Mouse (Mus musculus) right cerebral cortex, adult 18-20 months (tissue): Measurements from ENCODE around the gene Heph.
"Not testable (repeated sequence)": the region's sequence is repeated elsewhere in the genome, so short reads cannot be mapped to it uniquely, and the experiment has no call there.

Experiments used
- DNase-seq: peaks from one replicate; pipeline ENCODE4 v3.0.0; 2022; ENCODE audit warnings: mixed read lengths

The Heph gene

GRCm38 (mm10) chrX:96455149-96455548 is at the start of gene Heph:
TSS of gene Heph (plus strand) at chrX:96455359.
- DNase-seq = no peak

- DNase-seq = not testable (repeated sequence)
Observed at GRCm38 (mm10) chrX:96415351-96415750, 39.8 kb upstream of the Heph start.

GRCm38 (mm10) chrX:96416970-96417369 is 38.2 kb upstream of the Heph start:
- DNase-seq = no peak

- no peak for DNase-seq
Observed at GRCm38 (mm10) chrX:96417733-96418132, 37.4 kb upstream of the Heph start.

GRCm38 (mm10) chrX:96419383-96419782 is 35.8 kb upstream of the Heph start:
- no peak for DNase-seq

- peak; percentile 0 for DNase-seq
Observed at GRCm38 (mm10) chrX:96456201-96456963, 1.2 kb downstream of the Heph start, which contains the start of gene Hsf3. TSS of gene Hsf3 (minus strand) at chrX:96456294.

GRCm38 (mm10) chrX:96501580-96501979 is 46.4 kb downstream of the Heph start:
- DNase-seq = no peak
